Mouse (Mus musculus) G1E (cell line): ENCODE results near the gene Agmat. TPM values are rescaled to one million over a fixed set of nuclear protein-coding genes. Genes with fewer than 3 reads are reported as not detected.

Experiments used
- ATAC-seq: 2 replicates; pipeline ENCODE4 v1.8.0; 2016; ENCODE audit warnings: mild to moderate bottlenecking; ENCODE audit not compliant: insufficient number of reproducible peaks, poor library complexity, low FRiP score, severe bottlenecking; ENCODE audit errors: extremely low read depth
- DNase-seq: peaks from one replicate; pipeline ENCODE4 v3.0.0; 2012; ENCODE audit warnings: low spot score
- H3K27me3 ChIP-seq: 2 replicates; pipeline ENCODE4 v1.6.1; 2012; ENCODE audit warnings: mild to moderate bottlenecking, low read length, inconsistent platforms; ENCODE audit not compliant: insufficient read depth
- H3K36me3 ChIP-seq: replicated peaks from 2 replicates; pipeline ENCODE3; 2012; ENCODE audit warnings: mild to moderate bottlenecking, inconsistent platforms
- H3K4me1 ChIP-seq: 2 replicates; pipeline ENCODE4 v1.6.1; 2012; ENCODE audit warnings: low read depth, low read length, inconsistent platforms, mixed read lengths; ENCODE audit not compliant: insufficient read depth
- H3K4me3 ChIP-seq: 2 replicates; pipeline ENCODE4 v1.5.1; 2012; ENCODE audit warnings: low read depth, mild to moderate bottlenecking, inconsistent platforms, low read length, moderate library complexity, mixed read lengths
- H3K9me3 ChIP-seq: replicated peaks from 2 replicates; pipeline ENCODE4 v1.6.1; 2012; ENCODE audit warnings: inconsistent platforms
- CTCF ChIP-seq: IDR thresholded peaks from 2 replicates; pipeline ENCODE4 v1.5.1; 2012; ENCODE audit warnings: low read depth, low read length, inconsistent platforms, mixed read lengths
- GATA1 ChIP-seq: IDR thresholded peaks from 2 replicates; pipeline ENCODE4 v1.6.1; 2012; ENCODE audit warnings: borderline replicate concordance, low read length, inconsistent platforms, mixed read lengths
- GATA2 ChIP-seq: IDR thresholded peaks from 2 replicates; pipeline ENCODE4 v1.6.1; 2012; ENCODE audit warnings: low read depth, low read length, inconsistent platforms, borderline replicate concordance
- POLR2AphosphoS5 ChIP-seq: IDR thresholded peaks from 2 replicates; pipeline ENCODE4 v1.6.1; 2012; ENCODE audit warnings: low read depth, low read length, inconsistent platforms; ENCODE audit not compliant: insufficient replicate concordance
- TAL1 ChIP-seq: conservative IDR thresholded peaks from 2 replicates; pipeline ENCODE4 v1.6.1; 2012; ENCODE audit warnings: low read depth, low read length, inconsistent platforms, mixed read lengths
- polyA plus RNA-seq: library from polyadenylated mRNA; stranded (reverse); fragments of >175 nt; gene quantifications from 2 replicates; pipeline ENCODE4 v1.2.3, GENCODE M21; 2012
- total RNA-seq, 2 experiments: library from RNA; stranded (forward) in 1 of 2; stranded (reverse) in 1 of 2; fragments of 200-1000 nt in 1 of 2; fragments of >200 nt in 1 of 2; fragmentation: Nextera tagmentation in 1 of 2; gene quantifications; 2 replicates each; pipeline ENCODE4 v1.2.3; 2014 to 2017

Agmat gene
- total and polyA plus RNA-seq, 3 experiments = 0.05 TPM; not detected in 2

DNA sequence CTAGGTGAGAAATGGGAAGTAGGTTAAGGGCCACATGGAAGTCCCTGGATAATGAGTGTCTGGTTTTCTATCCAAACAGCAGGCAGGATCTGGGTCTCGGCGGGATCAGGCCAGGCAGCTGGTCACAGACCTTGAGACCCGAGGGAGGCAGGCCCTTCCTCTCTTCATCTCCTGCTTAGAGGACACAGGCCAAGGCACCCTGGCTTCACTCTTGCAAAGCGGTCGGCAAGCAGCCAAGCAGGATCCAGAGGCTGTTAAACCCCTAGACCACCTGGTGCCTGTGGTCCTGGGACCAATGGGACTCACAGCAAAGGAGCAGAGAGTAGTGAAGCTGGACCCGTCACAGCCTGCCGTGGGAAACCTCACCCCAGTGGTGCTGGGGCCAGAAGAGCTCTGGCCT lies 49.9 kb downstream of the Agmat start:
- Histone ChIP-seq H3K27me3 (no peaks in the 10 kb centered on the region), H3K4me1 (peaks cover 38% of the 10 kb centered on the region), H3K4me3 (no peak overlapping the region), H3K9me3 (no peaks in the 10 kb centered on the region), H3K36me3 (peaks cover 32% of the 10 kb centered on the region)
- no peak for DNase-seq
- TF ChIP-seq GATA2 = no peak
- TF ChIP-seq TAL1 = no peak
- TF ChIP-seq CTCF = no peak
- no peak for TF ChIP-seq GATA1
- TF ChIP-seq POLR2AphosphoS5 = no peak
- no peak for ATAC-seq

DNA sequence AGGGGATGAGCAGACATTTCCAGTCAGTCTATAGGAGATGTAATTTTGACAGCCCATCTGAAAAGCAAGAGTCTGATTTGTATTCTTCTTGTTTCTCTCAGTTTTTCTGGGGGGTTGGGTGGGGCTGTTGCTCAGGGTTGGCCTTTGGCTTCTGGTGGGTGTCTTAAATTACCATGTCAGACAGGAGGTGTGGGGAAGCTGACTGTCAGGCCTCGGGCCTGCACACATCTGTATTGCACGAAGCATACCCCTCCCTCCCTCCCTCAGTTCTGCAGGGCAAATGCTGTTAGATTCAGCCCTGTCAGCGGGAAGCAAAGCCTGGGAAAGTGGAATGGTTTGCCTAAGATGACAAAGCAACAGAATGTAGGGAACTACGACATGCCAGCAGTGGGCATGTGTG lies 50.5 kb downstream of the Agmat start:
- Histone ChIP-seq H3K36me3 (peaks cover 32% of the 10 kb centered on the region), H3K9me3 (no peaks in the 10 kb centered on the region), H3K4me1 (peaks cover 32% of the 10 kb centered on the region), H3K27me3 (no peaks in the 10 kb centered on the region), H3K4me3 (no peak overlapping the region)
- TF ChIP-seq POLR2AphosphoS5 (no peak), GATA1 (no peak), TAL1 (no peak), CTCF (no peak), GATA2 (no peak)
- ATAC-seq (no peak), DNase-seq (no peak)

DNA sequence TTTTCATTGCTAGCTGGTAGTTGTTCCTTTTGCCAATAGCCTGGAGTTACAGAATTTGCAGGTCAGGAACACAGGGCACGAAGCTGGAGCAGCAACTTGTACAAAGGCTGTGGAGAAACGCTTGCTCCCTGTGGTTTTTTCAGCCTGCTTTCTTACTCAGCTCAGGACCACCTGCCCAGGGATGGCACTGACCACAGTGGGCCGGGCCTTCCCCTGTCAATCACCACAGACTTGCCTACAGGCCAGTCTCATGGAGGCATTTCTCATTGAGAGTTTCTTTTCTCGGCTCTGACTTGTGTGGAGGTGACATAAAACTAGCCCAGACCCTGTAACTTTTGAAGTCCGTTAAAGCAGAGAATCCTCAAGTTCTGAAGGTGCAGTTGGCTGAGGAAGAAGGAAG lies 51.1 kb downstream of the Agmat start:
- Histone ChIP-seq H3K36me3 (peaks cover 32% of the 10 kb centered on the region), H3K4me1 (peaks cover 26% of the 10 kb centered on the region), H3K27me3 (no peaks in the 10 kb centered on the region), H3K4me3 (no peak overlapping the region), H3K9me3 (no peaks in the 10 kb centered on the region)
- no peak for ATAC-seq
- TF ChIP-seq GATA2 (no peak), GATA1 (no peak), TAL1 (no peak), POLR2AphosphoS5 (no peak), CTCF (no peak)
- no peak for DNase-seq

DNA sequence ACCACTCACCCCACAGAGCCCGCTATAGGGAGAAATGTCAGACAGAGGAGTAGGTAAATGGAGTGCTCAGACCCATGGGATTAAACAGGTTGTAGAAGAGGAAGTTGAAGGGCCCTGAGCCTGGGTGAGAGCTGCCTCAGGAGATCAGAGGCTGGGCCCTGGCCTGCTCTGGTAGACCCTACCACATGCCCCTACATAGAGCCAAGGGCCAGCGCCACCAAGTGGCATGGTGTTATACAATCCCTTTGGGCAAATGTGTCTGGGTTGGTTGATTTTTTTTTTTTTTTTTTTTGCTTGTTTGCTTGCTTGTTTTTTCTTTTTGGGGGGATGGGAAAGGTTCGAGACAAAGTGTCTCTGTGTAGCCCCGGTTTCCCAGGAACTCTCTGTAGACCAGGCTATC lies 57.6 kb downstream of the Agmat start:
- H3K9me3 ChIP-seq = no peaks in the 10 kb centered on the region
- H3K36me3 ChIP-seq = peaks cover 61% of the 10 kb centered on the region
- DNase-seq (peak; percentile 31), ATAC-seq (no peak)
- TF ChIP-seq GATA2 = no peak
- no peak for TF ChIP-seq TAL1
- no peak for TF ChIP-seq CTCF
- TF ChIP-seq GATA1 = no peak
- TF ChIP-seq POLR2AphosphoS5 = no peak
- H3K27me3 ChIP-seq = no peaks in the 10 kb centered on the region
- peaks cover 9% of the 10 kb centered on the region for H3K4me1 ChIP-seq
- no peak overlapping the region for H3K4me3 ChIP-seq

DNA sequence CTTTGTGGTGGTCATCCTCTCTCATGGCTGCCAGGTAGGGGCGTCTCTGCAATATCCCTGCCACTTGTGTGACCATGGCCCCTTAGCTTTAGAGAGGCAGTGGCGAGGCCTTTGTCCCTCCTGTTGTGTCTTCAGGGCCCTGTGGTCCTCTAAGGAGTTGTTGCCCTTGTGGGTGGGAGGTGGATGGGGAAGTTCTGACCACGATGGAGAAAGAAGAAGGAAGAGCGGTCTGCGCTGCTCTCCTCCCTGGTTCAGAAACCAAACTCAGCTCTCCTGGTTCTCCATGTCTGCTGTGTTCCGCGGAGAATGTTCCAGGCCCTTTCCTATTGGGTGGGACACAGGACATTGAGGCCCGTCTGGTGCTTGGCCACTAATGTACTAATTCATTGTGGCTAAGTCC lies 59.4 kb downstream of the Agmat start:
- ATAC-seq (no peak), DNase-seq (no peak)
- TF ChIP-seq TAL1 = no peak
- no peak for TF ChIP-seq CTCF
- TF ChIP-seq GATA1 = no peak
- no peak for TF ChIP-seq POLR2AphosphoS5
- no peak for TF ChIP-seq GATA2
- no peaks in the 10 kb centered on the region for H3K9me3 ChIP-seq
- no peak overlapping the region for H3K4me3 ChIP-seq
- H3K4me1 ChIP-seq = peaks cover 12% of the 10 kb centered on the region
- peaks cover 78% of the 10 kb centered on the region for H3K36me3 ChIP-seq
- no peaks in the 10 kb centered on the region for H3K27me3 ChIP-seq

Other genes with a start within 250 kb of the Agmat start
- gene Spen, start 208.1 kb upstream of the Agmat start, total RNA-seq (2014; fragmentation: Nextera tagmentation) = 100 and 118 TPM in 2 replicates
- gene Spen, start 208.1 kb upstream of the Agmat start, total RNA-seq (2017) = 19.2 and 21.4 TPM in 2 replicates
- gene Spen, start 208.1 kb upstream of the Agmat start, polyA plus RNA-seq = 149 and 188 TPM in 2 replicates
- gene Fblim1, start 140.6 kb upstream of the Agmat start, total RNA-seq (2014; fragmentation: Nextera tagmentation) = not detected in 2 replicates
- gene Fblim1, start 140.6 kb upstream of the Agmat start, total RNA-seq (2017) = 0.11 TPM in 1 of 2 replicates, not detected in the other
- not detected in 2 replicates for gene Fblim1, start 140.6 kb upstream of the Agmat start, polyA plus RNA-seq
- not detected in 2 replicates for gene Tmem82, start 128.0 kb upstream of the Agmat start, total RNA-seq (2014; fragmentation: Nextera tagmentation)
- gene Tmem82, start 128.0 kb upstream of the Agmat start, total RNA-seq (2017) = 0.11 TPM in 1 of 2 replicates, not detected in the other
- not detected in 2 replicates for gene Tmem82, start 128.0 kb upstream of the Agmat start, polyA plus RNA-seq
- not detected in 2 replicates for gene Slc25a34, start 122.9 kb upstream of the Agmat start, total RNA-seq (2014; fragmentation: Nextera tagmentation)
- 0.12 and 0.16 TPM in 2 replicates for gene Slc25a34, start 122.9 kb upstream of the Agmat start, total RNA-seq (2017)
- gene Slc25a34, start 122.9 kb upstream of the Agmat start, polyA plus RNA-seq = not detected in 2 replicates
- gene Plekhm2, start 81.8 kb upstream of the Agmat start, total RNA-seq (2014; fragmentation: Nextera tagmentation) = 20.2 and 29.0 TPM in 2 replicates
- 7.5 and 8.3 TPM in 2 replicates for gene Plekhm2, start 81.8 kb upstream of the Agmat start, total RNA-seq (2017)
- 20.0 and 21.5 TPM in 2 replicates for gene Plekhm2, start 81.8 kb upstream of the Agmat start, polyA plus RNA-seq
- 15.0 and 22.3 TPM in 2 replicates for gene Rsc1a1, start 61.1 kb upstream of the Agmat start, total RNA-seq (2014; fragmentation: Nextera tagmentation)
- gene Rsc1a1, start 61.1 kb upstream of the Agmat start, total RNA-seq (2017) = 7.3 and 9.9 TPM in 2 replicates
- 2.4 TPM in 1 of 2 replicates, not detected in the other for gene Rsc1a1, start 61.1 kb upstream of the Agmat start, polyA plus RNA-seq
- gene Ddi2, start 23.3 kb upstream of the Agmat start, total RNA-seq (2014; fragmentation: Nextera tagmentation) = 40.8 and 45.4 TPM in 2 replicates
- 25.6 and 27.9 TPM in 2 replicates for gene Ddi2, start 23.3 kb upstream of the Agmat start, total RNA-seq (2017)
- gene Ddi2, start 23.3 kb upstream of the Agmat start, polyA plus RNA-seq = 13.2 and 17.8 TPM in 2 replicates
- gene Dnajc16, start 44.3 kb downstream of the Agmat start, total RNA-seq (2014; fragmentation: Nextera tagmentation) = 9.9 and 12.1 TPM in 2 replicates
- 10.6 and 11.9 TPM in 2 replicates for gene Dnajc16, start 44.3 kb downstream of the Agmat start, total RNA-seq (2017)
- 2.7 and 2.9 TPM in 2 replicates for gene Dnajc16, start 44.3 kb downstream of the Agmat start, polyA plus RNA-seq
- gene Casp9, start 46.9 kb downstream of the Agmat start, total RNA-seq (2014; fragmentation: Nextera tagmentation) = 16.3 and 18.7 TPM in 2 replicates
- gene Casp9, start 46.9 kb downstream of the Agmat start, total RNA-seq (2017) = 25.7 and 30.1 TPM in 2 replicates
- gene Casp9, start 46.9 kb downstream of the Agmat start, polyA plus RNA-seq = 21.7 and 26.1 TPM in 2 replicates
- gene Cela2a, start 79.5 kb downstream of the Agmat start, total RNA-seq (2014; fragmentation: Nextera tagmentation) = not detected in 2 replicates
- gene Cela2a, start 79.5 kb downstream of the Agmat start, total RNA-seq (2017) = not detected in 2 replicates
- not detected in 2 replicates for gene Cela2a, start 79.5 kb downstream of the Agmat start, polyA plus RNA-seq
- gene Ctrc, start 99.7 kb downstream of the Agmat start, total RNA-seq (2014; fragmentation: Nextera tagmentation) = not detected in 2 replicates
- gene Ctrc, start 99.7 kb downstream of the Agmat start, total RNA-seq (2017) = not detected in 2 replicates
- gene Ctrc, start 99.7 kb downstream of the Agmat start, polyA plus RNA-seq = not detected in 2 replicates
- 30.8 and 31.9 TPM in 2 replicates for gene Efhd2, start 128.2 kb downstream of the Agmat start, total RNA-seq (2014; fragmentation: Nextera tagmentation)
- 37.3 and 44.1 TPM in 2 replicates for gene Efhd2, start 128.2 kb downstream of the Agmat start, total RNA-seq (2017)
- gene Efhd2, start 128.2 kb downstream of the Agmat start, polyA plus RNA-seq = 56.1 and 59.5 TPM in 2 replicates